Mouse (Mus musculus) neural tube, embryonic 15.5 days (tissue): Measurements from ENCODE around the gene Madd. TPM values are rescaled to one million over a fixed set of nuclear protein-coding genes. Genes with fewer than 3 reads are reported as not detected.

Source experiments
- ATAC-seq: fragments of 200-750 bp; cut with Nextera tagmentation; 2 replicates; pipeline ENCODE4 v1.8.0; 2017; ENCODE audit warnings: mild to moderate bottlenecking, moderate TSS enrichment, moderate library complexity; ENCODE audit not compliant: low FRiP score
- H3K27ac ChIP-seq: fragments of 300-500 bp; sonication (generic); replicated peaks from 2 replicates; pipeline ENCODE4 v1.5.1; 2015; ENCODE audit warnings: mild to moderate bottlenecking, inconsistent platforms
- H3K27me3 ChIP-seq: fragments of 300-500 bp; sonication (generic); replicated peaks from 2 replicates; pipeline ENCODE4 v1.6.1; 2015; ENCODE audit warnings: inconsistent platforms
- H3K36me3 ChIP-seq: fragments of 300-500 bp; sonication (generic); 2 replicates; pipeline ENCODE4 v1.6.1; 2015; ENCODE audit warnings: inconsistent platforms
- H3K4me1 ChIP-seq: fragments of 300-500 bp; sonication (generic); 2 replicates; pipeline ENCODE4 v1.6.1; 2015; ENCODE audit warnings: inconsistent platforms
- H3K4me2 ChIP-seq: fragments of 300-500 bp; sonication (generic); 2 replicates; pipeline ENCODE4 v1.6.1; 2015; ENCODE audit warnings: inconsistent platforms, mild to moderate bottlenecking, moderate library complexity
- H3K4me3 ChIP-seq: fragments of 300-500 bp; sonication (generic); replicated peaks from 2 replicates; pipeline ENCODE4 v1.5.1; 2015; ENCODE audit warnings: mild to moderate bottlenecking, inconsistent platforms
- H3K9ac ChIP-seq: fragments of 300-500 bp; sonication (generic); replicated peaks from 2 replicates; pipeline ENCODE4 v1.6.1; 2015; ENCODE audit warnings: mild to moderate bottlenecking, inconsistent platforms
- H3K9me3 ChIP-seq: fragments of 300-500 bp; sonication (generic); replicated peaks from 2 replicates; pipeline ENCODE4 v1.6.1; 2016; ENCODE audit warnings: inconsistent platforms
- WGBS: fragments of 180-500 bp; shearing (Covaris S2); methylation state at CpG from one replicate; pipeline ENCODE4 v1.1.7; 2015; ENCODE audit warnings: mixed read lengths; 5-methylcytosine and 5-hydroxymethylcytosine counted together
- polyA plus RNA-seq: library from polyadenylated mRNA; unstranded; fragments of >200 nt; fragmentation: Nextera tagmentation; extraction: Ambion mirVana; gene quantifications from 2 replicates; pipeline ENCODE4 v1.2.1, GENCODE M21; 2015

The Madd gene
- polyA plus RNA-seq, 1 experiment from 2014 or later, result 54.5 TPM

- H3K36me3 ChIP-seq, result no peaks in the 10 kb centered on the region
- peaks cover 8% of the 10 kb centered on the region for H3K4me1 ChIP-seq
- H3K27ac ChIP-seq, result 0 out of 2 replicates have a peak overlapping the region, but pooled peaks have one; percentile 23
- H3K9me3 ChIP-seq, result no peaks in the 10 kb centered on the region
- peak; percentile 77; the same call in 1 of the 2 replicates for ATAC-seq
- WGBS, result 2% methylated on average over 27 of the region's 27 CpGs
- H3K9ac ChIP-seq, result no peak overlapping the region
- H3K4me2 ChIP-seq, result peak overlapping the region; percentile 59
- no peaks in the 10 kb centered on the region for H3K27me3 ChIP-seq
- peak overlapping the region; percentile 26 for H3K4me3 ChIP-seq
These were observed 11.1 kb upstream of the Madd start for GRCm38 (mm10) chr2:91194624-91195332.

GRCm38 (mm10) chr2:91190501-91190900 lies 6.9 kb upstream of the Madd start:
- no peak overlapping the region for H3K4me3 ChIP-seq
- no peak overlapping the region for H3K4me2 ChIP-seq
- WGBS, result 90% methylated on average over 16 of the region's 16 CpGs
- no peaks in the 10 kb centered on the region for H3K36me3 ChIP-seq
- H3K27me3 ChIP-seq, result no peaks in the 10 kb centered on the region
- no peak overlapping the region for H3K27ac ChIP-seq
- no peak for ATAC-seq
- peaks cover 8% of the 10 kb centered on the region for H3K4me1 ChIP-seq
- H3K9ac ChIP-seq, result no peak overlapping the region
- no peaks in the 10 kb centered on the region for H3K9me3 ChIP-seq

GRCm38 (mm10) chr2:91187431-91187830 lies 3.8 kb upstream of the Madd start:
- Histone ChIP-seq H3K36me3 (no peaks in the 10 kb centered on the region), H3K9ac (no peak overlapping the region), H3K4me2 (no peak overlapping the region), H3K27ac (no peak overlapping the region), H3K9me3 (no peaks in the 10 kb centered on the region), H3K4me3 (no peak overlapping the region), H3K4me1 (peaks cover 9% of the 10 kb centered on the region), H3K27me3 (no peaks in the 10 kb centered on the region)
- ATAC-seq, result no peak
- 80% methylated on average over 4 of the region's 4 CpGs for WGBS

GRCm38 (mm10) chr2:91186208-91186607 lies 2.6 kb upstream of the Madd start:
- no peaks in the 10 kb centered on the region for H3K27me3 ChIP-seq
- ATAC-seq, result no peak
- 70% methylated on average over 1 of the region's 1 CpGs for WGBS

GRCm38 (mm10) chr2:91183148-91183513 lies 506 bp downstream of the Madd start:
- peak overlapping the region; percentile 95 for H3K27ac ChIP-seq
- peak; percentile 97 for ATAC-seq
- peaks cover 7% of the 10 kb centered on the region for H3K36me3 ChIP-seq
- H3K4me3 ChIP-seq, result peak overlapping the region; percentile 89
- H3K4me2 ChIP-seq, result peak overlapping the region; percentile 88
- no peaks in the 10 kb centered on the region for H3K27me3 ChIP-seq
- H3K9ac ChIP-seq, result peak overlapping the region; percentile 91
- H3K4me1 ChIP-seq, result peaks cover 36% of the 10 kb centered on the region
- no peaks in the 10 kb centered on the region for H3K9me3 ChIP-seq
- 0% methylated on average over 9 of the region's 9 CpGs for WGBS

More at GRCm38 (mm10) chr2:91186208-91186607, 2.6 kb upstream of the Madd start:
- Histone ChIP-seq H3K4me2 (no peak overlapping the region), H3K36me3 (no peaks in the 10 kb centered on the region), H3K27ac (no peak overlapping the region), H3K9ac (no peak overlapping the region), H3K4me1 (peaks cover 17% of the 10 kb centered on the region), H3K4me3 (no peak overlapping the region), H3K9me3 (no peaks in the 10 kb centered on the region)

- peak; percentile 96 for ATAC-seq
- peak overlapping the region; percentile 91 for H3K9ac ChIP-seq
- H3K9me3 ChIP-seq, result no peaks in the 10 kb centered on the region
- peaks cover 36% of the 10 kb centered on the region for H3K4me1 ChIP-seq
- H3K4me3 ChIP-seq, result peak overlapping the region; percentile 89
- H3K4me2 ChIP-seq, result peak overlapping the region; percentile 88
- no peaks in the 10 kb centered on the region for H3K27me3 ChIP-seq
- WGBS, result under 1% methylated on average over 71 of the region's 81 CpGs
- H3K36me3 ChIP-seq, result peaks cover 12% of the 10 kb centered on the region
- H3K27ac ChIP-seq, result peak overlapping the region; percentile 95
These were observed 1.1 kb downstream of the Madd start for GRCm38 (mm10) chr2:91182405-91183147.

GRCm38 (mm10) chr2:91182016-91182404 lies 1.6 kb downstream of the Madd start:
- peaks cover 36% of the 10 kb centered on the region for H3K4me1 ChIP-seq
- H3K27ac ChIP-seq, result peak overlapping the region; percentile 95
- no peak for ATAC-seq
- H3K27me3 ChIP-seq, result no peaks in the 10 kb centered on the region
- peak overlapping the region; percentile 91 for H3K9ac ChIP-seq
- peak overlapping the region; percentile 88 for H3K4me2 ChIP-seq
- H3K9me3 ChIP-seq, result no peaks in the 10 kb centered on the region
- H3K4me3 ChIP-seq, result peak overlapping the region; percentile 89
- 9% methylated on average over 8 of the region's 8 CpGs for WGBS
- peaks cover 14% of the 10 kb centered on the region for H3K36me3 ChIP-seq

GRCm38 (mm10) chr2:91180706-91181105 lies 2.9 kb downstream of the Madd start:
- no peaks in the 10 kb centered on the region for H3K27me3 ChIP-seq
- peaks cover 26% of the 10 kb centered on the region for H3K36me3 ChIP-seq
- H3K27ac ChIP-seq, result no peak overlapping the region
- H3K9me3 ChIP-seq, result no peaks in the 10 kb centered on the region
- H3K4me2 ChIP-seq, result peak overlapping the region; percentile 88
- H3K9ac ChIP-seq, result no peak overlapping the region; the same call in 1 of the 2 replicates
- no peak for ATAC-seq
- no peak overlapping the region for H3K4me3 ChIP-seq
- H3K4me1 ChIP-seq, result peaks cover 36% of the 10 kb centered on the region
- 72% methylated on average over 5 of the region's 5 CpGs for WGBS

- no peaks in the 10 kb centered on the region for H3K27me3 ChIP-seq
- ATAC-seq, result no peak
- 43% methylated on average over 4 of the region's 4 CpGs for WGBS
- peaks cover 36% of the 10 kb centered on the region for H3K4me1 ChIP-seq
- no peak overlapping the region for H3K4me3 ChIP-seq
- no peak overlapping the region for H3K9ac ChIP-seq
- H3K27ac ChIP-seq, result no peak overlapping the region; the same call in 1 of the 2 replicates
- H3K4me2 ChIP-seq, result peak overlapping the region; percentile 88; the same call in 1 of the 2 replicates
- H3K36me3 ChIP-seq, result peaks cover 32% of the 10 kb centered on the region
- H3K9me3 ChIP-seq, result no peaks in the 10 kb centered on the region
These were observed 3.8 kb downstream of the Madd start for GRCm38 (mm10) chr2:91179825-91180224.

- Histone ChIP-seq H3K36me3 (peaks cover 66% of the 10 kb centered on the region), H3K9me3 (no peaks in the 10 kb centered on the region), H3K4me1 (peaks cover 19% of the 10 kb centered on the region), H3K27me3 (no peaks in the 10 kb centered on the region), H3K4me3 (no peak overlapping the region), H3K27ac (no peak overlapping the region), H3K9ac (no peak overlapping the region), H3K4me2 (no peak overlapping the region)
- 85% methylated on average over 6 of the region's 6 CpGs for WGBS
- ATAC-seq, result no peak
These were observed 7.4 kb downstream of the Madd start for GRCm38 (mm10) chr2:91176234-91176633.

- H3K36me3 ChIP-seq, result peaks cover 68% of the 10 kb centered on the region
- WGBS, result 93% methylated on average over 4 of the region's 4 CpGs
- no peaks in the 10 kb centered on the region for H3K9me3 ChIP-seq
- no peak overlapping the region for H3K4me3 ChIP-seq
- H3K4me1 ChIP-seq, result peaks cover 12% of the 10 kb centered on the region
- no peak overlapping the region for H3K9ac ChIP-seq
- H3K4me2 ChIP-seq, result no peak overlapping the region
- no peaks in the 10 kb centered on the region for H3K27me3 ChIP-seq
- ATAC-seq, result no peak
- H3K27ac ChIP-seq, result no peak overlapping the region
These were observed 8.1 kb downstream of the Madd start for GRCm38 (mm10) chr2:91175490-91175889.
